Mouse (Mus musculus) lung, postnatal 14 days (tissue): ENCODE data around the gene Grtp1.

ENCODE experiments used
- DNase-seq: peaks from one replicate; pipeline ENCODE4 v3.0.0; 2021

The Grtp1 gene

GRCm38 (mm10) chr8:13170510-13170909 is 29.9 kb downstream of the Grtp1 start:
- no peak for DNase-seq

- DNase-seq = no peak
Observed at GRCm38 (mm10) chr8:13164361-13164760, 36.1 kb downstream of the Grtp1 start.

- no peak for DNase-seq
Observed at GRCm38 (mm10) chr8:13163563-13163962, 36.9 kb downstream of the Grtp1 start.

GRCm38 (mm10) chr8:13162098-13162497 is 38.3 kb downstream of the Grtp1 start:
- no peak for DNase-seq

- no peak for DNase-seq
Observed at GRCm38 (mm10) chr8:13160691-13161090, 39.7 kb downstream of the Grtp1 start.

- peak; percentile 24 for DNase-seq
Observed at GRCm38 (mm10) chr8:13159377-13159881, 41.0 kb downstream of the Grtp1 start.

- peak; percentile 100 for DNase-seq
Observed at GRCm38 (mm10) chr8:13158718-13159376, 41.6 kb downstream of the Grtp1 start, which contains the start of gene Lamp1. Gene Lamp1 (plus strand): TSS chr8:13159161.

- no peak for DNase-seq
Observed at GRCm38 (mm10) chr8:13156327-13157097, 43.9 kb downstream of the Grtp1 start.

- no peak for DNase-seq
Observed at GRCm38 (mm10) chr8:13155358-13155757, 45.1 kb downstream of the Grtp1 start.

- DNase-seq = no peak
Observed at GRCm38 (mm10) chr8:13154099-13154498, 46.3 kb downstream of the Grtp1 start.

GRCm38 (mm10) chr8:13150929-13151328 is 49.5 kb downstream of the Grtp1 start:
- no peak for DNase-seq

GRCm38 (mm10) chr8:13149866-13150265 is 50.6 kb downstream of the Grtp1 start:
- no peak for DNase-seq

GRCm38 (mm10) chr8:13149287-13149686 is 51.1 kb downstream of the Grtp1 start:
- DNase-seq = no peak

- no peak for DNase-seq
Observed at GRCm38 (mm10) chr8:13148476-13148875, 51.9 kb downstream of the Grtp1 start.

GRCm38 (mm10) chr8:13141681-13142080 is 58.7 kb downstream of the Grtp1 start:
- no peak for DNase-seq

- no peak for DNase-seq
Observed at GRCm38 (mm10) chr8:13139641-13140182, 60.7 kb downstream of the Grtp1 start.

GRCm38 (mm10) chr8:13132220-13132619 is 68.2 kb downstream of the Grtp1 start:
- DNase-seq = peak; percentile 72

- DNase-seq = no peak
Observed at GRCm38 (mm10) chr8:13124897-13125296, 75.5 kb downstream of the Grtp1 start.

- no peak for DNase-seq
Observed at GRCm38 (mm10) chr8:13122887-13123421, 77.5 kb downstream of the Grtp1 start.
